Mouse (Mus musculus): ENCODE data around the gene Sema3g.

Sema3g gene

DNA sequence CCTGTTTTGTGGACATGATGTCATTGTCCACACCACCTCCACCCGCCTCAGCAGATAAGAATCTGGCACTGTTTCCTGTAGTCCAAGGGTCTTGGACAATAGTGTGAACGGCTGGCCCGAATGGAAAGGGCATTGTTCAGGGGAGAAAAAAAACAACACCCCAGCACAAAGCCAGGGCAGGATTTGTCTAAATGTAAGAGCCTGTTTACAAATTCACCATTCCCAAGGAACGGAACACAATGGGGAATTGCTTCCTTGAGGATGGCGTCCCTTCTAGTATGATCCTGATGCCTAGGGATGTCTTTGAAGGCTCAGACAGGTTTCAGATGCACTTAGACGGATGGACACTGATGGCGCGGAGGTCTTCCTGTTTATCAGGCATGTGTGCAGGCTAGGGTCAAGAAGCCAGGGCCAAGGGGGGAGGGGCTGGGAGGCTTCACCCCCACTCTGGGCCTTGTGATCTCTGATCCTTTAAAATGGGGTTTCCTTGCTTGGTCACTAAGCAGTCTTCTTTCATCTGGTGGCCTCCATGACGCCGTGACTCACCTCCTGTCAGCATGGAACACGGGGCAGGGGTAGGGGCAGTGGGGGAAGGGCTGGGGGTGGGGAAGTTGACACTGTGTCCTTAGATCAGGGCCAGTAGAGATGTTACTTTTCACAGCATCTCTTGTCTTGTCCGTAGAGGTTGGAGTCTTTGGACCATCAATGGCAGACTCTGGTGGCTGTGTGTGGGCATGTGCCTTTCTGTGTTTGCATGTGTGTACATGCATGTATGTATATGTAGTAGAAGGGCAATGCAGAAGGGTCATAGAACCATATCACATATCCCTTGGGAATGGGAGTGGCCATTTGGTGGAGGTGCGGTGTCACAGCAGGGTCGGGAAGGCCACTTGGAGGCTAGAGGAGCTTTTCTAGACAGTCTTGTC, 15.7 kb downstream of the Sema3g start:
- DNase-seq, result peak; percentile 54 to 71

DNA sequence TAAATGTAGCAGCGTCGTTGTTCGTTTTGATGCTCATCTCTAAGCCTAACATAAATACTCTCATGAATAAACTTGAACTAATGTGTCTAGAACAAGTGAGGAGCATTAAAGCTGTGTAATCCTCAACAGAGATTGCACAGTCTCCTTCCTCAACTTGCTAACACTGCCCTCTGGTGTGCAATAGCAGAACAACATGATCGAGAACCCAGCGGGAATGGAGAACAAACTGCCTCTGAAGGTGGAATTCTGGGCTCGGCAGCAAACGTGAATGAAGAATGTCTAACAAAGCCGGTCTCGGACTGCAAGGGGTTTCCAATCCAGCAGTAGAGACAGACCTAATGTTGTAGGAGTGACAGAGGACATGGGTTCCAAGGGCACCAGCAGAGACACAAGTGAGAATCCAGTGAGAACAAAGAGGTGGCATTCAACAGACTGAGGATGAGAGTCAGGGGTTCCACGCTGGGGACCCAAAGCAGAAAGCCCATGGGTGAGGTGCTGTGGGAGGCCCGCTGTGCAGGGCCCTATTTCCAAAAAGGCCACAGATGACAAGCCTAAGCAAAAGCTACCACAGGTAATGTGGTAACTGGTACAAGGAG, 16.4 kb downstream of the Sema3g start:
- peak; percentile 77 to 92 for DNase-seq

GRCm38 (mm10) chr14:31237101-31237882, 19.6 kb downstream of the Sema3g start:
- no peak for DNase-seq

- DNase-seq, result no peak
Observed at GRCm38 (mm10) chr14:31240528-31240927, 22.9 kb downstream of the Sema3g start.

- no peak for DNase-seq
Observed at GRCm38 (mm10) chr14:31244777-31245176, 27.1 kb downstream of the Sema3g start.

DNA sequence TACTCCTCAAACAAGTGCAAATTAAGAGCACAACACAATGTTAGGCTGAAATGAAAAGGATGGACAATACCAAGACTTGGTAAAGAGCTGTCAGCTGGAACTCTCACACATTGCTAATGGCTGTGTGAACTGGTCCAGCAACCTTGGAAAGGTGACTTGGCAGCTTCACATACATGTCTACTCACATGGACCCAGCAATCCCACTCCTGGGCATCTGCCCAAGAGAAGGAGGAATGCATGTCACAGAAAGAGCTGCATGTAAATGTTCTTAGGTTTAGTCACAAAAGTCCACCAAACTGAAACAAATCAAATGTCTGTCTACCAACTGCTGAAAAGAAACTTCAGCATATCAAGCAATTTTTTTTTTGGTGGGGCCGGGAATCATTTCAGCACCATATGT, 28.3 kb downstream of the Sema3g start:
- no peak for DNase-seq

DNA sequence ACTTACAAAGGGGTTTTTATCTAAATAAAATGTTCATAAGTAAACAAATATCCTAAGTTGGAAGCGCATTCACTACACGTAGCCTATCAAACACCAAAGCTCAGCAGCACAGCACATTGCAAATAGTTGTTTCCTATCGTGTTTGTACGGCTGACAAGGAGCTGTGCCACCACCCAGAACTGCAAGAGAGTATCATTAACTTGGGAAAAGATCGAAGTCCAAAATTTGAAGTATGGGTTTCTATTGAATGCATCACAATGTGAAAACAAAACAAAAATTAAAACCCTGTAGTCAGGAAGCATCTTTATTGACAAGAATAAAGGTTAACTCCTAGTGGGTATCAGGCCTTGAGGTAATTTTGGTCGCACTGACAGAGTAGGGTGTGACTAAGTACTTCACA, 30.7 kb downstream of the Sema3g start:
- DNase-seq, result no peak

DNA sequence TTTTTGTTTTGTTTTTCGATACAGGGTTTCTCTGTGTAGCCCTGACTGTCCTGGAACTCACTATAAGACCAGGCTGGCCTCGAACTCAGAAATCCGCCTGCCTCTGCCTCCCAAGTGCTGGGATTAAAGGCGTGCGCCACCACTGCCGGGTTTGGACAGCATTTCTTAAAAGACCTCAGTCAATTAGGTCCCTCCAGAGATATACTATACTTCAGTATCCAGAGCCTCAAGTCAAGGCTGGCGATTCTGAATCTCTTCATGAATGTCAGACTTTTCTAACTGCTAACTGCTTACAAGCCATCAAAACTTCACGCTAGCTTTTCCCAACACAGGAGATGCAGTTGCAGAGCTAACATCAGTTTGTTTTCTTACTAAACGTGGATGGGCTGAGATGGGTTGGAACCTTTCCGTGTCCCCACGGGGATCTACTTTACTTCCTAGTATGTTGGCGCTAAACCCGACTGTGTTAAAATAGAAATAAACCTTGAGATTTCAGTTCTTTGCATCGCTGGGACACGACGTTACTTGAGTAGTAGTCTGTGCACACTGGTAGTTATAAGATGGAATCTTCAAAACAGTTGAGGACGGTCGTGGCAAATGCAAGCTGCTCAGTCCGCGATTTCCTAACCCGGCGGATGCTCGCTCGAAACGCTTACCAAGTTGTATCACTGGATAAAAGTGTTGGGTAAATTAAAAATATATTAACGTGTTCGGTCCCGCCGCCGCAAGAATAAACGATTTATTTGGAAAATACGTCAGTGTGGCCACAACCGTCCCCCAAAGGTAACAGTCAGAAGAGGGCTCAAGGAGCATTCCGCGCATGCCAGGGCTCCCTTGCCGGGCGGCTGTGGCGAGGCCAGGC, 32.8 kb downstream of the Sema3g start:
- DNase-seq, result no peak

GRCm38 (mm10) chr14:31251084-31251604, 33.5 kb downstream of the Sema3g start, which contains the start of the genes Phf7 and Bap1:
Phf7 (minus strand) TSS chr14:31251317.
Bap1 (plus strand) TSS chr14:31251450.
- DNase-seq, result peak; percentile 95 to 97

DNA sequence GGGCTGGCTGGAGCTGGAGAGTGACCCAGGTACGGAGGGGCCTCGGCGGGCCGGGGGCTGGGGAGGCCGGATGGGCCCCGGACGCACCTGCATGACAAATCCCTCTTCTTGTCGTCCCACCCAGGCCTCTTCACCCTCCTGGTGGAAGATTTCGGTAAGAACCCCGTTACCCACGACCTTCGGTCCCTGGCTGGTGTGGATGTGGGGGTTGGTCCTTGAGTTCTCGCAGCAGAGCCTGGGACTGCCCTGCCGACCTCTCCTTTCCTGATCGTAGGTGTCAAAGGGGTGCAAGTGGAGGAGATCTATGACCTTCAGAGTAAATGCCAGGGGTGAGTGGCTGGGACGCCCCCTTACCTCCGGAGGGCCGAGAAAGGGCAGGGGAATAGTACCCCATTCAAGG, 34.0 kb downstream of the Sema3g start:
- no peak for DNase-seq

- DNase-seq, result no peak
Observed at GRCm38 (mm10) chr14:31252091-31252490, 34.4 kb downstream of the Sema3g start.

DNA sequence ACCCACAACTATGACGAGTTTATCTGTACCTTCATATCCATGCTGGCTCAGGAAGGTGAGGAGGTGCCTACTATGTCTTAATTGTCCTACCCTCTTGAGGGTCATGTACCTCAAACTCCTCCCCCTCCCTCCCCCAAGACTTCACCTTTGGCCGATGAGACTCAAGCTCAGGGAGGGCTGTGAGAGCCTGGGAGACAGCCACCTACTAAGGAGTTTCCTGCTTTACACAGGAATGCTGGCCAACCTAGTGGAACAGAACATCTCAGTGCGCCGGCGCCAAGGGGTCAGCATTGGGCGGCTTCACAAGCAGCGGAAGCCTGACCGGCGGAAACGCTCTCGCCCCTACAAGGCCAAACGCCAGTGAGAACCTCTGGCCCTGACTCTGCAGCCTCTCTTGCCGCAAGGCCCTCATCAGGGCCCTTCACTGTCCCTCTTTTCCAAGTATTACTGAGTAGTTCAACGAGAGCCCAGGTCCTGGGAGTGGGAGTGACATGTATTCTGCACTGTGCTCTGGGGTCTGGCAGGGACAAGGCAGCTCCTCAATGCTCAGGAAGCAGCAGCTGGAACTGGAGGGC, 40.9 kb downstream of the Sema3g start:
- peak; percentile 80 to 82 for DNase-seq

GRCm38 (mm10) chr14:31260374-31260773, 42.7 kb downstream of the Sema3g start:
- DNase-seq, result no peak

- no peak for DNase-seq
Observed at GRCm38 (mm10) chr14:31260932-31261331, 43.3 kb downstream of the Sema3g start.

DNA sequence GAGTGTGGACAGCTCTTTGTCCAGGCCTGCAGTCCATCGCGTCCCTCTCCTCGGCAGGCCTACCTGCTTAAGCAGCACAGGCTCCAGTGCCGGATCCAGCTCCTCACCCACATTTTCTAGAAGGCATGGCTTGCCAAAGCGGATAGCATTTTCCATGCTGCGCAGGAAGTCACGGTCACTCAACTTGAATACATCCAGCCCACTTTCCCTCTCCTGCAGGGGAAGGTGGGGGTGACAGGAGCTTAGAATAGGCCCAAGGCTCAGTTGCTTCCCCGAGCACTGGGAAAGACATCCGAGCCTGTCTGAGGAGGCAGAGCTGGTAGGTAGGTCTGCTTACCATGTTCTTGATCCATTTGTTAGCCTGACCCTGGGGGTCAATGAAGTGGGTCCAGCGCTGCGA, 50.0 kb downstream of the Sema3g start:
- DNase-seq, result no peak

DNA sequence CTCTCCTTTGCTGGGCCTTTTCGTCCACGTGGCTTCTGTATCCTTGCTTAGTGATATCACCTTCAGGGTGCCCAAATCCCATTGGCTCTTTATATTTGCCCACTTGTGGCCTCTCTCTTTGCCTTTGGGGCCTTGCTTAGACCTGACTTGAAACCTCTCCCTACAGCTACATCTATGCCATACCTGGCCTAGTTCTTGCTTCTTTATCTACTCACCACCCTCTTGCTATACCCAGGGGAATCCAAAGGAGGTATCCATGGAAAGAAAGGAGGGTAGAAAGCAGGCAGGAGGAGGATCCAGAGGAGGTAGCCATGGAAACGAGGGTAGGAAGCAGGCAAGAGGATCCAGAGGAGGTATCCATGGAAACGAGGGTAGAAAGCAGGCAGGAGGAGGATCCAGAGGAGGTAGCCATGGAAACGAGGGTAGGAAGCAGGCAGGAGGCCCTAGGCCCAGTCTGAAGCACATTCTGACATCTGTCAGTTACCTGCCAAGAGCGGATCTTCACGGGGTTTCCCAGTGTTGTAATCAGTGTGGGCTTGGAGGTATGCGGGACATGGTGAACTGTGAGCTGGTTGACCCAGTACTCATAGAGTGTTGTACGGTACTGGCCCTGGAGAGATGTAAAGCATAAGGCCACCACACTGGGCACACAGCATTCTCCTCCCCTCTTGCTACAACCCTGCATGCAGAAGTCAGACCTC, 50.8 kb downstream of the Sema3g start:
- DNase-seq, result no peak

GRCm38 (mm10) chr14:31269456-31270100, 51.9 kb downstream of the Sema3g start:
- peak; percentile 29 to 31 for DNase-seq

DNA sequence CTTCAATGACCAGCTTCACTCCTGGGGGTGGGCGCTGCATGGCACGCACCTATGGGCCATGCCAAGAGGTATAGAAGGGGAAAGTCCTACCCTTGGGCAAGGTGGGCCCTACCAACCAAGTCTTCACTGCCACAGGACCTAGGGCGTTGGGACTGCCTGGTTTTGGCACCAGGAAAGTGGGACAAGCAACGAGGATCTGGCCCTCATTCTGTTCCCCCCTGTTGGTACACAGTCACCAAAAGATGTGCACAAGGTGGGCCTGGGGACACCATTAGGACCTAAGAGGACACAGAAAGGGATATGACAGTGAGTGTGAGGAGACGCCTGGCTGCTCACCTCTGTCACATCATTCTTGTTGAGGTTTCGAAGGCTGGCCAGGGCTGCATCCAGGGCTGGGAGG, 53.5 kb downstream of the Sema3g start:
- no peak for DNase-seq

GRCm38 (mm10) chr14:31272164-31272563, 54.5 kb downstream of the Sema3g start:
- peak; percentile 67 to 92 for DNase-seq
